Mouse (Mus musculus): ENCODE data around the gene Samd4b. TPM values are rescaled to one million over a fixed set of nuclear protein-coding genes. Genes with fewer than 3 reads are reported as not detected.

Gene Samd4b
- total RNA-seq, 1 experiment from 2014 or later = 10.1 TPM

DNA sequence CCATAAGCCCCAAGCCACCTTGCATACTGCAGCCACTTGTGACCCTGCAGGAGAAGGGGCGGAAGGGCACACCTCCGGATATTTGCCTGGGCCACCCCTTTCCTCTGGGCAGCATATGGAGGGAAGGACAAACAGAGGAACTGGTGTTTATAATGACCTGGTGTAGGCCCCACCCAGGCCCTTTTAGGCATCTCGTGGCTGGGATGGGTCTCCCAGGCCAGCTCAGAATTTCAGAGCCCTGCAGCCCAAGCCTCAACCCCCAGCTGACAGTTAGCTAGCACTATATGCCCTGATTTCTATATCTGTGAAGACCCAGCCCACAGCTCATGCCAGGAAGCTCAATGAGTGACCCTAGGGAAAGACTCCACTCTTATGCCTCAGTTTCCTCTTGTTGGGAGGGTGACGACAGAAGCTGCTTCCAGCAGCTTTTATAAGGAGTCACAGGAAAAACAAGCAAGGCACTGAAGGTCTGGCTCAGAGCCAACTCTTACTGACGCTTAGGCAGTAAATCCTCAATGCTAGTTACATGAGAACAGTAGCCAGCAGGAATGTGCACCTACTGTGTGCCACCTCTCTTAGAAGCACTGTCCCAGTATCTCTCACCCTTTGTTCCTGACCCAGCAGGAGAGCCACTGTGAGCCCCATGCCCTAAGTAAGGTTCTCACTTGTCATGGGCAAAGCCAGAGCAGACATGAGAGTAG is 26.8 kb downstream of the Samd4b start:
- no peak for ATAC-seq (replicated peaks; ENCODE audit: insufficient number of reproducible peaks, low FRiP score, low TSS enrichment, poor library complexity, severe bottlenecking)

DNA sequence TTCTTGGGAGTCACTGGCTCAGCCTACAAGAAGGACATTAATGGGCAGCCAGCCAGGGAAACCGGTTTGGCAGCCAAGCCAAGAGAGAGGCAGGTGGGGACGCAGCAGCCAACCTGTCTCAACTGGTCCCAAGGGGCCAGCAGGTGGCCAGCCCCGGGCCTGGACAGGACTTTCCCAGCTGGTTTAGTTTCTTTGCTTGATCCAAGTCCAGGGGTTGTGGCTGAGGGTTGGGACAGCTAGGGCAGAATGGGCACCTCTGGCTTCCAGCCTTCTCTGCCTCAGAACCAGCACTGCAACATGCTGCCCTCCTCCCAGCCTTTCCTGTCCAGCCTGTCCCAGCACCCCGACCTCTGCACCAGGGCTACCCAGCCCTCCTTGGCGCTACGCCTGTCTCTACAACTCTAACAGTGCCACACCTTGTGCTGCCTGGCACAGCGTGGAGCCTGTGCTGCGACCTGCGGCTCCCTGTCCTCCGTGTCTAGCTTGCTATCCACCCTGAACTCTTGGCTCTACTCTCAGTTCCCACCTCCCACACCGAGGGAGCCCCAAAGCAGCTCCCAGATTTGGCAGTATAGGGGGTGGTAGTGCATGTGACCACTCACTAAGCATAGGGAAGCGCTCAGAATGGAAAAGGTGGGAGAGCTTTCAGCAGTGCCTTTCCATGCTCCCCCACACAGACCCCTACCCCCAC is 27.5 kb downstream of the Samd4b start:
- no peak for ATAC-seq (replicated peaks; ENCODE audit: insufficient number of reproducible peaks, low FRiP score, low TSS enrichment, poor library complexity, severe bottlenecking)

GRCm38 (mm10) chr7:28568253-28568652 is 29.7 kb downstream of the Samd4b start:
- peak; percentile 74; the same call in 1 of the 2 replicates for ATAC-seq (replicated peaks; ENCODE audit: insufficient number of reproducible peaks, low FRiP score, low TSS enrichment, poor library complexity, severe bottlenecking)

DNA sequence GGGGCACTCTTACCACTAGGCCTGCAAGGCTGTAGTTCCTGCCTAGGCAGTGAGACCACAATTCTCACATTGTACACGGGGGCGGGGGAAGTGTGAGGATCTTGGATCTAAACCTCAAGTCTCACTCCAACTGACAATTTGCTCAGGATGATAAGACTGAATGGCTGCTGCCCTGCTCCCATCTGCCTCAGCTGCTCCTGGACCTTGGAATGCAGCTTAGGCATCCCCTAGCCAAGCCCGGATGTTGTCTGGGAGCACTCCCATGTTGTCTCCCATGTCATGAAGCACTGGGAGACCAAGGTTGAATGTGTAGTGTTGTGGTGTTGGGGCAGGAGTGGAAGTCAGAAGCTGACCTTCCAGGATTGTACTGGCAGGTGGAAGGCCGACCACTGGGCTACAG is 30.4 kb downstream of the Samd4b start:
- no peak for ATAC-seq (replicated peaks; ENCODE audit: insufficient number of reproducible peaks, low FRiP score, low TSS enrichment, poor library complexity, severe bottlenecking)

GRCm38 (mm10) chr7:28565407-28565806 is 32.5 kb downstream of the Samd4b start:
- no peak for ATAC-seq (replicated peaks; ENCODE audit: insufficient number of reproducible peaks, low FRiP score, low TSS enrichment, poor library complexity, severe bottlenecking)

- no peak for ATAC-seq (replicated peaks; ENCODE audit: insufficient number of reproducible peaks, low FRiP score, low TSS enrichment, poor library complexity, severe bottlenecking)
These were observed 35.0 kb downstream of the Samd4b start for GRCm38 (mm10) chr7:28562951-28563350.

DNA sequence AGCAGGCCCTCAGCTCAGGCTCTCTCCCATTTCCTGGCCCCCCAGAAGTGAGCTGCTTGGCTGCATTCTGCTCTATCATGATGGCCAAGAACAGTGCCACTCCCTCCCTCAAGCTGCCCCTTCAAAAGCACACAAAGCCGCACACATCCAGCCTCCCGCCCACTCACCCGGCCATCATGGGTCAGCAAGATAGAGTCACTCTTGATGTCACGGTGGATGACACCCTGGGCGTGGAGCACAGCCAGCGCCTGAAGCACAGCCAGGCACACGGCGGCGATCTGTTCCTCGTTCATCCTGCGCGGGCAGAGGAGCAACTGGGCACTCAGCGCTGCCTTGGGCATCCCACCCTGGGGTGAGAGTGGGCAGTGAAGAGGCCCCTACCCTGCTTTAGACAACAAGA is 35.6 kb downstream of the Samd4b start:
- ATAC-seq (replicated peaks; ENCODE audit: insufficient number of reproducible peaks, low FRiP score, low TSS enrichment, poor library complexity, severe bottlenecking) = no peak

DNA sequence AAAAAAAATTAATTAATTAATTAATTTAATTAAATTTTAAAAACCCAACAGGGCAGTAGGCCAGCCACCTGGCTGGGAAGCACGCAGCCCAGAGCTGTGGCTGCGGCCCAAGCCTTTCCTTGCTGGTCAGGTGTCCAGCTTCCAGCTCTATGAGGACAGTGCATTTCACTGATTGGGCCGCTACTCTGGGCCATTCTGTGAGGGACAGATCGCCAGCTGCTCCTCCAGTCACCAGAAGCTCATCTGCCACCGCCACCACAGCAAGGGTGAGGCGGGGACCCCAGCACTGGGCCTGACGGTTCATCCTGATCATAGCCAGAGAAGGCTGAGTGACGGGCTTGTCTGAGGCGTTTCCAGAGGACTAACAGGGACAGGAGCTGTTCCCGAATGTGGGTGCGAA is 36.0 kb downstream of the Samd4b start:
- no peak for ATAC-seq (replicated peaks; ENCODE audit: insufficient number of reproducible peaks, low FRiP score, low TSS enrichment, poor library complexity, severe bottlenecking)

- no peak for ATAC-seq (replicated peaks; ENCODE audit: insufficient number of reproducible peaks, low FRiP score, low TSS enrichment, poor library complexity, severe bottlenecking)
These were observed 37.1 kb downstream of the Samd4b start for GRCm38 (mm10) chr7:28560856-28561255.

DNA sequence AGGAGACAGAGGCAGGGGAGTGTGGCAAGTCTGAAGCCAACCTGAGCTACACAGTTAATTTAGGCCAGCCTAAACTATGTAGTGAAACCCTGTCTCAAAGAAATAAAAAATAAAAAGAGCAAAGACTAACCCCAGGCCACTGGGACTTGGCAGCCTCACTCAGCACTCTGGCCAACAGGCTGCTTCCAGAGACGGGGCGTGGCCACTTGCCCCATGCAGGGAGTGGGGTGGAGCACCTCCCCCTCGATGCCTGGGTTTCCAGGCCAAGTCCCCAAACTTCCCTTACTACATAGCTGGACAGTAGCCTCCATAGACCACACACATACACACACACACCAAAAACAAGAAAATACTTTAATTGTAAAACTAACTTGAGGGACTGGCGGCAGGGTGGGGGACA is 39.5 kb downstream of the Samd4b start:
- ATAC-seq (replicated peaks; ENCODE audit: insufficient number of reproducible peaks, low FRiP score, low TSS enrichment, poor library complexity, severe bottlenecking) = no peak

GRCm38 (mm10) chr7:28557708-28558107 is 40.2 kb downstream of the Samd4b start:
- ATAC-seq (replicated peaks; ENCODE audit: insufficient number of reproducible peaks, low FRiP score, low TSS enrichment, poor library complexity, severe bottlenecking) = no peak

- ATAC-seq (replicated peaks; ENCODE audit: insufficient number of reproducible peaks, low FRiP score, low TSS enrichment, poor library complexity, severe bottlenecking) = no peak
These were observed 40.9 kb downstream of the Samd4b start for GRCm38 (mm10) chr7:28557069-28557468.

DNA sequence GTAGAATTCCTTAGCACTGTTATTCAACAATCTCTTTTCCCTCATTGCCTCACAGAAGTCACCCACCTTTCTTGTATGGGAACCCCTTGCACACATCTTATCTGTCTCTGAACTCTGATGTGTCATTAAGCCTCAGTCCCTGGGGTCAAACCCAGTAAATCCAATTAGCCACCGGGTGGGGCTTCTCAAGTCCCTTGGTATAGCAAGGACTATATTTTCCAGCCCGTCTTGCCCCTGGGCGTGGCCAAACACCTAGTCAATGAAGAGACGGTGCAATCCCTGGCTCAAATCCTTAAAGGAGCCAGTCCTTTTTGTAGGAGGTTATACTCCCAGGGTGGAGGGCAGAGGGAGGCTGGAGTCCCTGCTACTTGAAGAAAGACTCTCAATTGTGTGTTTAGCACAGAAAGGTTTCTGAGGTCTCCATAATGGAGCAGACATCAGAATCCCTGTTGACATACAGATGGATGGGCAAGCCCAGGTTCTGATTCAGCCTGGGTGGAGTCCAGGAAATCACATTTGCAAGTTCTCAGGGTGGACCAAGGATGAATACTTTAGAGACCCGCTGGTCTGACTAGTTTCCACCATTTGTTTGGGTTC is 41.9 kb downstream of the Samd4b start:
- no peak for ATAC-seq (replicated peaks; ENCODE audit: insufficient number of reproducible peaks, low FRiP score, low TSS enrichment, poor library complexity, severe bottlenecking)

GRCm38 (mm10) chr7:28553076-28553475 is 44.9 kb downstream of the Samd4b start:
- no peak for ATAC-seq (replicated peaks; ENCODE audit: insufficient number of reproducible peaks, low FRiP score, low TSS enrichment, poor library complexity, severe bottlenecking)

DNA sequence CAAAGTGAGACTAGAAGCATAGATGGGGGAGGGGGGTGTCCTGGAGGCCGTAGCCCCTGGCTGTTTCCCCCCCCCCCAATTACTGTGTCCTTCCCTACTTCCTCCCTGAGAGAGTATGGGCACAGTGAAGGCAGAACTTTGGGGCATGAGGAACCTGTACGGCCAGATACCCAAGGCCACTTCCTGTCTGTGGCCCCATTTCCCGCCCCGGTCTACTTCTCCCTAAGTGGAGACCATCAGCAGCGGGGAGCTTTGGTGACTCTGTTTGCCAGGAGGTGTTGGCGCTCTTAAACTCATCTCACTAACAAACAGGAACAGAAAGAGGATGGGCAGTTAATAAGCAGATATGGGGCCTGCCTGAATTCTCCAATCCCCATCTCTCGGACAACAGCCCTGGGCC is 50.3 kb downstream of the Samd4b start:
- ATAC-seq (replicated peaks; ENCODE audit: insufficient number of reproducible peaks, low FRiP score, low TSS enrichment, poor library complexity, severe bottlenecking) = peak; percentile 64

DNA sequence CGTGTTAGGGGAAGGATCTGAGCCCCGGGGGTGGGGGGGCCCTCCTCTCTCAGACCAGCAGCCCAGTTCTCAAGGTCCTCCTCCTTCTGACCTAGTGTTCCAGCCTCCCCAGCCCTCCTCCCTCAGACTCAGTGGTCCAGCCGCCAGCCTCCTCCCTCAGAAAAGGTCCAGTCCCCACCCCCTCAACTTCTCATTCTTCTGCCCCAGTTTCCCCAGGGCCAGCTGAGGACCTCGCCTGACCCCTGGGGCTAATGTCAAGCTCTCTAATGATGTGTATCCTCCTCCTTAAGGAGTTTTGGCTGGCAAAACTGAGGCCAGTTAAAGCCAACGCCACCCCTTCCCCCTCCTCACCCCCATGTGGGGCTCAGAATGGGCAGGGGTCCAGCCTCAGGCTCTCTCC is 50.8 kb downstream of the Samd4b start, which contains the start of gene Nccrp1:
Gene Nccrp1, minus strand, starts transcription at position 101 of the 400 bp plus-strand sequence.
- ATAC-seq (replicated peaks; ENCODE audit: insufficient number of reproducible peaks, low FRiP score, low TSS enrichment, poor library complexity, severe bottlenecking) = no peak

- ATAC-seq (replicated peaks; ENCODE audit: insufficient number of reproducible peaks, low FRiP score, low TSS enrichment, poor library complexity, severe bottlenecking) = no peak
These were observed 51.3 kb downstream of the Samd4b start for GRCm38 (mm10) chr7:28546649-28547048.

GRCm38 (mm10) chr7:28545891-28546210 is 52.1 kb downstream of the Samd4b start:
- ATAC-seq (replicated peaks; ENCODE audit: insufficient number of reproducible peaks, low FRiP score, low TSS enrichment, poor library complexity, severe bottlenecking) = no peak

GRCm38 (mm10) chr7:28545048-28545890 is 52.7 kb downstream of the Samd4b start:
- ATAC-seq (replicated peaks; ENCODE audit: insufficient number of reproducible peaks, low FRiP score, low TSS enrichment, poor library complexity, severe bottlenecking) = no peak

All from monocyte, adult 5-6 weeks (primary cell).